ENCODE assay signal across 8 mouse cellular contexts in genomic region chr19:27066449-27067181, GRCm38 (mm10).
A peak's percentile ranks its signal among the peaks of the same experiment; 100 is the strongest.
DNase-seq lines count a peak whose midpoint lies in the region; ATAC-seq lines count a peak whose summit lies in the region.

No protein-coding gene starts in this region.

- H3K36me3 ChIP-seq in hindbrain, embryonic 16.5 days (ENCODE audit: control insufficient read depth, insufficient read depth, low read length): no peaks in the 10 kb centered on the region
- H3K36me3 ChIP-seq in limb, embryonic 13.5 days: no peaks in the 10 kb centered on the region

- H3K9ac ChIP-seq in hindbrain, embryonic 16.5 days (ENCODE audit: low read depth, low read length): no peak overlapping the region
- no peak overlapping the region for H3K9ac ChIP-seq in limb, embryonic 13.5 days

- H3K4me1 ChIP-seq in hindbrain, embryonic 16.5 days (ENCODE audit: control insufficient read depth, insufficient read depth, low read depth, low read length): peaks cover 2% of the 10 kb centered on the region; the same call in 1 of the 2 replicates
- H3K4me1 ChIP-seq in limb, embryonic 13.5 days: peaks cover 32% of the 10 kb centered on the region

- no peak overlapping the region for H3K4me3 ChIP-seq in hindbrain, embryonic 16.5 days (ENCODE audit: low read length)
- no peak overlapping the region for H3K4me3 ChIP-seq in limb, embryonic 13.5 days

- ATAC-seq in hindbrain, embryonic 16.5 days: peak; percentile 99
- peak; percentile 94 for ATAC-seq in limb, embryonic 13.5 days (ENCODE audit: low FRiP score, low read depth)

- H3K4me2 ChIP-seq in hindbrain, embryonic 16.5 days (ENCODE audit: low read length): peak overlapping the region; percentile 43
- H3K4me2 ChIP-seq in limb, embryonic 13.5 days (replicated peaks): peak overlapping the region; percentile 45

- intact Hi-C loops in gastrocnemius, postnatal 14 days (cut with DNase I; ENCODE audit: low total_unique reads): no loop called here

- peak; percentile 45 for DNase-seq in gastrocnemius, postnatal 14 days
- DNase-seq in gastrocnemius, postnatal 25 days: no peak
- DNase-seq in 3134 (ENCODE audit: extremely low read depth, insufficient read length, low spot score): peak; percentile 21
- DNase-seq in cerebellum, postnatal 10 days: peak; percentile 93 to 95
- peak; percentile 93 to 95 for DNase-seq in right cerebral cortex, postnatal 10 days (ENCODE audit: low spot score in 2 of 2)
- no peak for DNase-seq in urinary bladder, adult 2 months (ENCODE audit: low spot score)

- 35% methylated on average over 12 of the region's 12 CpGs for WGBS in hindbrain, embryonic 16.5 days
- 43% methylated on average over 12 of the region's 12 CpGs for WGBS in limb, embryonic 13.5 days

- no peaks in the 10 kb centered on the region for H3K9me3 ChIP-seq in hindbrain, embryonic 16.5 days (ENCODE audit: control insufficient read depth, low read length)
- no peaks in the 10 kb centered on the region for H3K9me3 ChIP-seq in limb, embryonic 13.5 days

- no peaks in the 10 kb centered on the region for H3K27me3 ChIP-seq in hindbrain, embryonic 16.5 days (replicated peaks; ENCODE audit: control insufficient read depth, insufficient read depth, low read length)
- H3K27me3 ChIP-seq in limb, embryonic 13.5 days: no peaks in the 10 kb centered on the region

- H3K27ac ChIP-seq in hindbrain, embryonic 16.5 days (ENCODE audit: low read depth, low read length): peak overlapping the region; percentile 14; the same call in 1 of the 2 replicates
- 0 out of 2 replicates have a peak overlapping the region, but pooled peaks have one; percentile 33 for H3K27ac ChIP-seq in limb, embryonic 13.5 days

Comparison
In these comparisons a context has a peak if more than half of its experiments do, and no peak if none do; other contexts are left out.
1. DNase-seq: peak in gastrocnemius, postnatal 14 days (single experiment), 3134 (single experiment), cerebellum, postnatal 10 days (2 of 2) and right cerebral cortex, postnatal 10 days (2 of 2); none in gastrocnemius, postnatal 25 days (single experiment) and urinary bladder, adult 2 months (single experiment).